Mouse (Mus musculus): ENCODE measurements around the gene Fggy.

The Fggy gene

GRCm38 (mm10) chr4:95787609-95788008 is 230.3 kb downstream of the Fggy start:
- peak; percentile 75 for DNase-seq

GRCm38 (mm10) chr4:95788867-95789266 is 231.6 kb downstream of the Fggy start:
- no peak for DNase-seq

- DNase-seq: no peak
Measured at GRCm38 (mm10) chr4:95791913-95792475, 234.7 kb downstream of the Fggy start.

DNA sequence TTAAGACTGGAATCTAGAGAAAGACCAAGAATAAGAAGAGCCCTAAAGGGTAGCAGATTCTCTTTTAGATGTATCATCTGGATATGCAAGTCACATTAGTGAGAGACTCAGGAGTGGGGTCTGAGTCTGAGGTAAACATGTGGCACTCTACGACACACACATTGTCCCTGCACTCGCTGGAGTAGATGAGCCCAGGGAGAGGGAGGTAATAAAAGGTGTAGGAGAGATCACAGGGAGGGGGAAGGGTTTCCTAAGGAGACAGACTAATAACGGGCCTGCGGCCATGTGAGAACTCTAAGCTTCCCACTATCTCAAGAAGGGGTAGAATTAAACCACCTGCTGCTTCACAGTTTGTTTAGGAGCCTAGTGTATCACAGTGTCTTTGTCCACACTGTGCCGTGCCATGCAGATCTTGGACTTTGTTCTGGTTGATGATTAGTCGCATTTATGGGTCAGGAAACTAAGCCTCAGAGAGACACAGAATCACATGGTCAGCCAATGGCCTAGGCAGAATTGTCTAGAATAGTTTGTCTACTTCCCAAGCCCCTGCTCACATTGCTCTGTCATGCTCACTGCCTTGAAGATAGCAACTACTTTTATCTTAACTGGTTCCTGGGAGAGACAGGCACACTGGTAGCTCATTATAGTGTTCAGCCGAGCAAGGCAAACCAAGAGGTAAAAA is 236.5 kb downstream of the Fggy start:
- DNase-seq: peak; percentile 88

DNA sequence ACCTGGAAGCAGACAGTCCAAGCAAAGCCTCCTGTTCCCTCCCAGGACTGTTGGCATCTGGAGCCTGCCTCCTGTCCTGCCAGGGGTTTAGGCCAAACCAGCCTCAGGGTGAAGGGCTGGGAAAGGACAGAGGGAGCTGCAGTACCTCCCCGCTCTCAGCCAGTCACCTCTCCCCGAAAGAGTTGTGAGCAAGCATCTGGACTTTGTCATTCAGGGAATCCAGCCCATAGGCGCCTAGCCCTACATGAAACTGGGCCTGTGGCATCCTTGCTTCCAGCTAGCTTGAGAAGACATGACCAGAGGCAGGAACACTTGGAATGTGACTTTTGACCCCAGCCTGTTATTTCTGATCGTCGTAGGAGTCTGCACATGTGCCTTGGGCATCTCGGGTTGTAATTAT is 237.3 kb downstream of the Fggy start:
- DNase-seq: peak; percentile 83

- no peak for DNase-seq
Measured at GRCm38 (mm10) chr4:95795283-95795682, 238.0 kb downstream of the Fggy start.

GRCm38 (mm10) chr4:95819650-95820049 is 262.3 kb downstream of the Fggy start:
- DNase-seq: no peak

GRCm38 (mm10) chr4:95821906-95822579 is 264.7 kb downstream of the Fggy start:
- no peak for DNase-seq

DNA sequence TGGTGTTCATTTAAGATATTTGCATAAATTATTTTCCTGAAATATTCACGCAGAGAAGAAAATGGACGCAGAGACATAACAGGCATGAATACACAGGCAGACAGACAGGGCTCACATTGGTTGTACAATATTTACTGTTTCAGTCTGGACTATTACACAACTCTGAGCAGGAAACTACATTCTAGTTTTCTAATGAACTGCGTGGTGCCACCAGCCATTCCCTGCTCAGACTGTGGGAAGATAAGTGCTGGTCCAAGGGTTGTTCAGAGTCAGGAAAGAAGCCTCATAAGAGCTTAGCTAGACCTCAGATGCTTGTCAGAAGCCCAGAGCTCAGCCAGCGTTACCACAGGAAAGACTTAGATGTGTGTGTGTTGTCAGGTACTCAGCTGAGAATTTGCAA is 270.9 kb downstream of the Fggy start:
- DNase-seq: no peak

- no peak for DNase-seq
Measured at GRCm38 (mm10) chr4:95830320-95830719, 273.0 kb downstream of the Fggy start.

GRCm38 (mm10) chr4:95839860-95840259 is 282.6 kb downstream of the Fggy start:
- no peak for DNase-seq

- DNase-seq: no peak
Measured at GRCm38 (mm10) chr4:95840389-95841053, 283.2 kb downstream of the Fggy start.

DNA sequence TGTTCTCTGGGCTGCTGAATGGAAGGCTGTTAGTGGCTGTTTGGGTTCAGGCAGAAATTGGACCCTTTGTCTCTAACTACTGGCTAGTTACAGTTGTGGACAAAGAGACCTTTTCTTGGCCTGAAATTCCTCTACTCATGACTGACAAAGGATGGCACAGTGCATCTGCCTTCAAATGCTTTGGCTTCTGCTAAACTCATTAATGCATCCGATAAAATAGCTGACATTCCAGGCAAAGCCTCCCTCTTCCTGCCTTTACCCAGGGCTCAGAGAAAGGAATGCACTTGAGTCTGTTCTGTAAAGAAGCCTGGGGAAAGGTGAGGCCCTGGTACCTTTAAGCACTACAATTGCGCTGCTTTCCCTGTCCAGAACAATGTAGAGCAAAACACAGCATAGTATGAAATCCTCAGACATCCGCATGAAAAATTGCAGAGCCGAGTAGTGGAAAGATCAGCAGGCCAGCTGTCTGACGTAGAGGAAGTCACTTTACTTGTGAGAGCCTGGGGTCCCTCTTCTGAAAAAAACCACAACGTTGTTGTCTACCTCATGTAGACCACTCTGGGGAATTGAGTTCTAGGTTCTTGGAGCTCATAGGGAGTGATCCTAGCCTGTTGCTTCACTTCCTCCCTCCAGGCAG is 288.8 kb downstream of the Fggy start:
- no peak for DNase-seq

- DNase-seq: peak; percentile 55
Measured at GRCm38 (mm10) chr4:95847219-95847618, 289.9 kb downstream of the Fggy start.

GRCm38 (mm10) chr4:95847664-95848063 is 290.4 kb downstream of the Fggy start:
- no peak for DNase-seq

DNA sequence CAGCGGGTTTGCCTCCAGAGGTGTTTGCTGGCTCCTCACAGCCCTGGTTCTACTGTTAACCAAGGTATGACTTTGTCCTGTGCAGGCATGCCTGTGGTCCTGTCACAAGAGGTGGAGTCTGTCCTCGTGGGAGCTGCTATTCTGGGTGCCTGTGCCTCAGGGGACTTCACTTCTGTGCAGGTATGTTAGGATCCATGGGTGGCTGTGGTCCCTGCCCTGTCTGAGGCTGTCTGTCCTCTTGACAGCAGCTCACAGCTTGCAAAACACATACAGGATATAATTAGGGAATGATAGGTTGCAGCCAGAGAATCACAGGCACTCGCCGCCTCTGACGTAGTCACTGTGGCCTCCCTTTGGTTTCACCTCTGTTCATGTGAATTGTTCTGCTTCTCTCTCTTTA is 292.2 kb downstream of the Fggy start:
- DNase-seq: no peak

DNA sequence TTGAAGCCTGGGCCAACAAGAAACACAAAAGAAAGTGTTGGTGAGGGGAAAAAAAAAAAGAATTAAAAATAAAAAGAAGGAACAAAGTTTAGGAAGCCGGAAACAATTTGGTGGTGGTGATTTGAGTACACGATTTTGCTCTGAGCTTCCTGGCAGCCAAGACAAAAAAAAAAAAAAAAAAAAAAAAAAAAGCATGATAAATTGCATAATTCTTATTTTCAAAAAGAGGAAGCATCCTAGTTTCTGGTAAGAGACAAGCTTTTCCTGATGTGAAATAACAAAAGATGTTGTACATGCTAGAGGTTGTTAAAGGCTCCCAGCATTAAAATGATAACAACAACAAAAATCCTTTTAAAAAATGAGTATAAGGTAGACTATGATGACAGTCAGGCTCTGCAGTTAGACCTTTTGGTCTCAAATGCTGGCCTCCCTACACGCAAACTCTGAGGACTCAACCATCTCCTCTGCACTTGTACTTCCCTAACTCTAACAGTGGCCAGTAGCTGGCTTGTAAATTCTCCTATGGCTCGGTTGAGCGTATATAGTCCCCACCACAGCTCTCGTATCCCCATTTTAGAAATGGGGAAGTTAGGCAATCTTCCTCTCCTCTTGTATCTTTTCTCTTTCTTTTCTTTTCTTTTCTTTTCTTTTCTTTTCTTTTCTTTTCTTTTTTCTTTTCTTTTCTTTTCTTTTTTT is 292.9 kb downstream of the Fggy start:
- no peak for DNase-seq

DNA sequence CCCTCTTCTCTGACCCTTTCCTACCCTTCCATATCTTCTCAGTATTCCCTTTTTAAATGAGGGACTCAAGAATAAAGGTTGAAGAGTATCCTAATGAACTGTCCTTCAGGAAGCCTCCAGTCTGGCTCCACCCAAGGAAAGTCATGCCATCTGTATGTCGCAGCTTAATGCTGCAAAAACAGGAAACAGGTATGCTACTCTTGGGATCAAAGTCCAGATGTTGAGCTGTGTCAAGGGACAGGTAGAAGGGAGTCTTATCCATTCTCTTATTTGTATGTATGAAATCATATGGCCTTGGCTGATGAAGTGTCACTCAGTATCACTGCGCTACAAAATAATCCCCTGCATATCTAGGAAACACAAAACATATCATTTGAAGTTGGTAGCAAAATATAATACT is 294.9 kb downstream of the Fggy start:
- DNase-seq: no peak

DNA sequence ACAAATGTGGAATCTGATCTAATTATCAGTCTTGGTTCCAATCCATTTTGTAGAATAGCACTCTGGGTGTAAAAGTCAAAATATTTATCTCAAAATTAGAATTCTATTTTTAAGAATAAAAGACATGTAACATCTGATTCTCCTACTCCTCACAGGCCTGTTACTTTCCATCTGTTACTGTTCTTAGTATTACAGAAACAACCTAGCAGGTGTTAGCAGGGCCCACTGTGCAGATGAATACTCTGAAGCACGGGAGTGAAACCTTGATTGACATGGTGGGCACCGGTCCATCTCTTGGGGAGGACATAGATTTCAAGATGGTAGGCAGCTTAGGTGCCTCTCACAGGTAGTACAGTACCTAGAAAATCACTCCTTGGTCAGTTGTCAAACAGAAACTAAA is 298.7 kb downstream of the Fggy start:
- DNase-seq: no peak

- no peak for DNase-seq
Measured at GRCm38 (mm10) chr4:95860601-95861000, 303.3 kb downstream of the Fggy start.

DNA sequence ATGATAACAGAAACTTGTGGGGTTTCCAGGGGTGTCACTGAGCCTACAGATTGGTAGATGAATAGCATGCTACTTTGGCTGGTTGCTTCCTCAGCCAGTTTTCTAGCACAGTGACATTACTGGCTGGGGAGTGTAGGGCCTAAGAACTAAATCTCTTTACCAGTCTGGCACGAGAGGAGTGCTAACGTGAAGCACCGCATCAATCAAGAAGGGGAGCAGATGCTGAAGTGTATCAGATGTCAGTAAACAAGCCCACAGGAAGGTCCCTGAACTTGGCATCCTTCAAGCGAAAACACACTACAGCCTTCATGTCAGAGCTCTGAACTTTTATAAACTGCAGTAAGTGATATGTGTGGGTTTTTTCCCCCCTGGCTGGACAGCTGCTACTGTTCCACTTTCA is 303.8 kb downstream of the Fggy start:
- no peak for DNase-seq

GRCm38 (mm10) chr4:95861741-95862155 is 304.4 kb downstream of the Fggy start:
- no peak for DNase-seq

DNA sequence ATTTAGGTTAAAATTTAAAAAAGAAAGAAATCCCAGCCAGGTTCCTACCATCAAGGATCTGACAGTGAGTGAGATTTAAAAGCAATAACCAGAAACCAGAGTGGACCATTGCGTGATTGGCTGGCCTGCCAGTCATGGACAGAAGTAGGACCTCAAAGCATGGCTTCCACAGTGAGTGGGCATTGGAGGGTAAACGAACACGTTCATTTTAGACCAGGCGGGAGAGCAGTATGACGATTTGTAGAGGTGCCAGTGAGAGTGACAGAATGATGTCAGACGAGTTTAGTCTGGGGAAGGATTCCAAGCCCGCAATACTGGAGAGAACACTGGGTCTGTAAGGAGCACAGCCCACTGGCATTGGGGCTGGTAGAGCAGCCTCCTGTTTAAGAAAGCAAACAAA is 305.0 kb downstream of the Fggy start:
- DNase-seq: no peak
